Mouse (Mus musculus) heart, postnatal 0 days (tissue): ENCODE data around the gene Ncr1. TPM values are rescaled to one million over a fixed set of nuclear protein-coding genes. Genes with fewer than 3 reads are reported as not detected.

Experiments
- ATAC-seq: fragments of 200-750 bp; cut with Nextera tagmentation; 2 replicates; pipeline ENCODE4 v1.8.0; 2017; ENCODE audit warnings: low read depth, moderate number of reproducible peaks, moderate library complexity; ENCODE audit not compliant: insufficient read depth
- DNase-seq: peaks from one replicate; pipeline ENCODE4 v3.0.0-alpha.2; 2016; ENCODE audit warnings: low spot score
- H3K27ac ChIP-seq: fragments of 300-500 bp; sonication (generic); 2 replicates; pipeline ENCODE4 v1.5.1; 2014; ENCODE audit warnings: low read depth, mild to moderate bottlenecking
- H3K27me3 ChIP-seq: fragments of 300-500 bp; sonication (generic); 2 replicates; pipeline ENCODE4 v1.6.1; 2014; ENCODE audit warnings: low read length, mixed read lengths; ENCODE audit not compliant: control insufficient read depth, insufficient read depth
- H3K36me3 ChIP-seq: fragments of 300-500 bp; sonication (generic); replicated peaks from 2 replicates; pipeline ENCODE4 v1.6.1; 2014; ENCODE audit warnings: low read length, mixed read lengths; ENCODE audit not compliant: control insufficient read depth, insufficient read depth
- H3K4me1 ChIP-seq: fragments of 300-500 bp; sonication (generic); 2 replicates; pipeline ENCODE4 v1.6.1; 2014; ENCODE audit warnings: antibody characterized with exemption; ENCODE audit not compliant: control insufficient read depth, insufficient read depth
- H3K4me2 ChIP-seq: fragments of 300-500 bp; sonication (generic); 2 replicates; pipeline ENCODE4 v1.6.1; 2014; ENCODE audit warnings: low read depth, mild to moderate bottlenecking, low read length, moderate library complexity
- H3K4me3 ChIP-seq: fragments of 300-500 bp; sonication (generic); 2 replicates; pipeline ENCODE4 v1.5.1; 2014; ENCODE audit warnings: low read depth, low read length
- H3K9ac ChIP-seq: fragments of 300-500 bp; sonication (generic); replicated peaks from 2 replicates; pipeline ENCODE4 v1.6.1; 2014; ENCODE audit warnings: low read depth, low read length, mixed read lengths
- H3K9me3 ChIP-seq: fragments of 300-500 bp; sonication (generic); replicated peaks from 2 replicates; pipeline ENCODE4 v1.6.1; 2016; ENCODE audit warnings: low read length; ENCODE audit not compliant: control insufficient read depth
- CTCF ChIP-seq: IDR thresholded peaks from 2 replicates; pipeline ENCODE4 v1.5.1; 2016; ENCODE audit warnings: antibody characterized with exemption, control low read depth, low read depth
- EP300 ChIP-seq: IDR thresholded peaks from 2 replicates; pipeline ENCODE4 v1.6.1; 2016; ENCODE audit warnings: antibody characterized with exemption, low read depth
- WGBS: fragments of 180-500 bp; shearing (Covaris S2); extraction: QIAGEN DNeasy Blood & Tissue Kit; methylation state at CpG from one replicate; pipeline ENCODE4 v1.1.7; 2014; 5-methylcytosine and 5-hydroxymethylcytosine counted together
- microRNA-seq: library from miRNA; unstranded; fragments of <30 nt; microRNA quantifications from one replicate; pipeline ENCODE4, GENCODE M21; 2016
- polyA plus RNA-seq: library from polyadenylated mRNA; unstranded; fragments of >200 nt; fragmentation: Nextera tagmentation; extraction: Ambion mirVana; gene quantifications from 2 replicates; pipeline ENCODE4 v1.2.1, GENCODE M21; 2015
- total RNA-seq: library from RNA; depleted of rRNA; stranded (reverse); fragments of >200 nt; gene quantifications from 2 replicates; pipeline ENCODE4 v1.2.3, GENCODE M21; 2014; ENCODE audit warnings: low replicate concordance; rRNA removed

Gene Ncr1
- total and polyA plus RNA-seq, 2 experiments from 2014 or later: not detected

- Histone ChIP-seq H3K4me2 (no peak overlapping the region), H3K4me3 (no peak overlapping the region), H3K9me3 (no peaks in the 10 kb centered on the region), H3K36me3 (no peaks in the 10 kb centered on the region), H3K27ac (no peak overlapping the region), H3K27me3 (no peaks in the 10 kb centered on the region), H3K4me1 (no peaks in the 10 kb centered on the region), H3K9ac (no peak overlapping the region)
- WGBS: 44% methylated on average over 2 of the region's 2 CpGs
- ATAC-seq: no peak
- no peak for DNase-seq
- no peak for TF ChIP-seq CTCF
- no peak for TF ChIP-seq EP300
Observed at GRCm38 (mm10) chr7:4323301-4323700, 14.2 kb upstream of the Ncr1 start.

GRCm38 (mm10) chr7:4373521-4373920 lies 36.0 kb downstream of the Ncr1 start:
- WGBS: 70% methylated on average over 7 of the region's 7 CpGs
- ATAC-seq: no peak
- Histone ChIP-seq H3K4me2 (no peak overlapping the region), H3K4me1 (no peaks in the 10 kb centered on the region), H3K9me3 (no peaks in the 10 kb centered on the region), H3K27ac (no peak overlapping the region), H3K4me3 (no peak overlapping the region), H3K27me3 (no peaks in the 10 kb centered on the region), H3K9ac (no peak overlapping the region), H3K36me3 (no peaks in the 10 kb centered on the region)
- TF ChIP-seq EP300 (no peak), CTCF (no peak)
- no peak for DNase-seq

Small RNA genes within 50 kb of the gene (microRNA-seq; reads per million reads assigned to microRNA genes)
- not detected for gene Gm24752
- not detected for gene Gm25349

Other genes starting within 250 kb of the Ncr1 start
- 4.2 and 5.0 TPM in 2 replicates for gene Ttyh1, start 218.3 kb upstream of the Ncr1 start, total RNA-seq
- 0.45 and 1.1 TPM in 2 replicates for gene Ttyh1, start 218.3 kb upstream of the Ncr1 start, polyA plus RNA-seq
- 112 and 139 TPM in 2 replicates for gene Leng8, start 200.7 kb upstream of the Ncr1 start, total RNA-seq
- gene Leng8, start 200.7 kb upstream of the Ncr1 start, polyA plus RNA-seq: 12.9 and 16.0 TPM in 2 replicates
- gene Leng9, start 187.3 kb upstream of the Ncr1 start, total RNA-seq: 0.27 and 3.1 TPM in 2 replicates
- 3.6 and 3.8 TPM in 2 replicates for gene Leng9, start 187.3 kb upstream of the Ncr1 start, polyA plus RNA-seq
- 34.0 and 37.4 TPM in 2 replicates for gene Cdc42ep5, start 172.9 kb upstream of the Ncr1 start, total RNA-seq
- gene Cdc42ep5, start 172.9 kb upstream of the Ncr1 start, polyA plus RNA-seq: 21.0 and 25.0 TPM in 2 replicates
- not detected in 2 replicates for gene Lilra5, start 100.0 kb upstream of the Ncr1 start, total RNA-seq
- gene Lilra5, start 100.0 kb upstream of the Ncr1 start, polyA plus RNA-seq: 0.20 and 0.30 TPM in 2 replicates
- gene Gp6, start 60.0 kb downstream of the Ncr1 start, total RNA-seq: 0.08 TPM in 1 of 2 replicates, not detected in the other
- gene Gp6, start 60.0 kb downstream of the Ncr1 start, polyA plus RNA-seq: 0.08 TPM in 1 of 2 replicates, not detected in the other
- 19.4 and 70.3 TPM in 2 replicates for gene Rdh13, start 107.9 kb downstream of the Ncr1 start, total RNA-seq
- gene Rdh13, start 107.9 kb downstream of the Ncr1 start, polyA plus RNA-seq: 24.9 and 28.0 TPM in 2 replicates
- gene Eps8l1, start 123.0 kb downstream of the Ncr1 start, total RNA-seq: 0.88 and 6.1 TPM in 2 replicates
- gene Eps8l1, start 123.0 kb downstream of the Ncr1 start, polyA plus RNA-seq: 1.00 and 4.0 TPM in 2 replicates
- gene Ppp1r12c, start 164.0 kb downstream of the Ncr1 start, total RNA-seq: 89.1 and 105 TPM in 2 replicates
- gene Ppp1r12c, start 164.0 kb downstream of the Ncr1 start, polyA plus RNA-seq: 22.5 and 24.2 TPM in 2 replicates
- gene Tnnt1, start 178.7 kb downstream of the Ncr1 start, total RNA-seq: 27.4 and 28.3 TPM in 2 replicates
- 93.7 and 106 TPM in 2 replicates for gene Tnnt1, start 178.7 kb downstream of the Ncr1 start, polyA plus RNA-seq
- 4,764 and 5,473 TPM in 2 replicates for gene Tnni3, start 186.5 kb downstream of the Ncr1 start, total RNA-seq
- gene Tnni3, start 186.5 kb downstream of the Ncr1 start, polyA plus RNA-seq: 8,811 and 8,917 TPM in 2 replicates
- gene Dnaaf3, start 194.7 kb downstream of the Ncr1 start, total RNA-seq: 0.11 and 2.6 TPM in 2 replicates
- gene Dnaaf3, start 194.7 kb downstream of the Ncr1 start, polyA plus RNA-seq: 0.60 and 0.63 TPM in 2 replicates
- gene Syt5, start 209.8 kb downstream of the Ncr1 start, total RNA-seq: 0.23 and 1.4 TPM in 2 replicates
- gene Syt5, start 209.8 kb downstream of the Ncr1 start, polyA plus RNA-seq: 0.70 and 0.92 TPM in 2 replicates